ENCODE assay signal across 9 mouse cellular contexts in genomic region chr4:152159285-152159678, GRCm38 (mm10). TPM values are rescaled to one million over a fixed set of nuclear protein-coding genes. Genes with fewer than 3 reads are reported as not detected.
DNase-seq lines count a peak whose midpoint lies in the region; ATAC-seq and TF ChIP-seq lines count a peak whose summit lies in the region.
"Had no signal": no experiment of that assay in that cellular context is flagged by ENCODE, and none has a peak within 500 bp of the region (broad histone marks: within the 10 kb centered on the region; RNA-seq: fewer than 3 reads in every experiment).

No protein-coding gene starts in this region.

- H3K27me3 ChIP-seq in ES-Bruce4 (ENCODE audit: control insufficient read depth, insufficient read depth, low read length, poor library complexity, severe bottlenecking), result no peaks in the 10 kb centered on the region; the same call in 1 of the 2 replicates
- peaks cover 86% of the 10 kb centered on the region for H3K27me3 ChIP-seq in hindbrain, embryonic 12.5 days
- H3K27me3 ChIP-seq in liver, postnatal 0 days (ENCODE audit: insufficient read depth, low read length), result peaks cover 48% of the 10 kb centered on the region

- no peak for DNase-seq in gastrocnemius, adult 2 months
- no peak for DNase-seq in gastrocnemius, adult 8-10 months (ENCODE audit: low spot score in 2 of 2)
- no peak for DNase-seq in liver, postnatal 0 days
- DNase-seq in thymus, adult 18-20 months, result no peak

- peak overlapping the region; percentile 24; the same call in 1 of the 2 replicates for H3K9ac ChIP-seq in ES-Bruce4 (ENCODE audit: low read depth, poor library complexity, severe bottlenecking)
- peak overlapping the region; percentile 38; the same call in 1 of the 2 replicates for H3K9ac ChIP-seq in hindbrain, embryonic 12.5 days
- no peak overlapping the region for H3K9ac ChIP-seq in liver, postnatal 0 days (replicated peaks)

- no peak for TF ChIP-seq EP300 in ES-Bruce4 (IDR thresholded peaks at IDR 0.05; ENCODE audit: insufficient read depth, low read depth, low read length)
- TF ChIP-seq EP300 in liver, postnatal 0 days (IDR thresholded peaks at IDR 0.05; ENCODE audit: low read depth), result no peak

- no peak for TF ChIP-seq CTCF in gastrocnemius, adult 2 months (IDR thresholded peaks at IDR 0.05)
- no peak for TF ChIP-seq CTCF in ES-Bruce4 (IDR thresholded peaks at IDR 0.05; ENCODE audit: low read depth, low read length)
- no peak for TF ChIP-seq CTCF in liver, postnatal 0 days (IDR thresholded peaks at IDR 0.05; ENCODE audit: low read depth)

- no peaks in the 10 kb centered on the region for H3K4me1 ChIP-seq in ES-Bruce4 (ENCODE audit: control insufficient read depth, insufficient read depth, low read length)
- H3K4me1 ChIP-seq in hindbrain, embryonic 12.5 days, result peaks cover 16% of the 10 kb centered on the region
- H3K4me1 ChIP-seq in liver, postnatal 0 days (ENCODE audit: insufficient read depth), result peaks cover 15% of the 10 kb centered on the region

- peak overlapping the region; percentile 60 for H3K4me3 ChIP-seq in gastrocnemius, adult 2 months
- H3K4me3 ChIP-seq in ES-Bruce4 (ENCODE audit: low read depth, low read length), result peak overlapping the region; percentile 71
- peak overlapping the region; percentile 16 for H3K4me3 ChIP-seq in hindbrain, embryonic 12.5 days
- peak overlapping the region; percentile 36 for H3K4me3 ChIP-seq in liver, postnatal 0 days (ENCODE audit: low read depth, low read length)

- H3K36me3 ChIP-seq in ES-Bruce4 (ENCODE audit: control insufficient read depth, insufficient read depth, low read length, poor library complexity, severe bottlenecking), result no peaks in the 10 kb centered on the region
- H3K36me3 ChIP-seq in hindbrain, embryonic 12.5 days, result no peaks in the 10 kb centered on the region
- no peaks in the 10 kb centered on the region for H3K36me3 ChIP-seq in liver, postnatal 0 days (replicated peaks; ENCODE audit: insufficient read depth, low read length)

- intact Hi-C loops in gastrocnemius, adult 2 months (cut with DNase I), result no loop called here

- no peak overlapping the region for H3K27ac ChIP-seq in gastrocnemius, adult 2 months
- no peak overlapping the region for H3K27ac ChIP-seq in ES-Bruce4 (ENCODE audit: insufficient read depth, low read length)
- H3K27ac ChIP-seq in hindbrain, embryonic 12.5 days, result no peak overlapping the region
- H3K27ac ChIP-seq in liver, postnatal 0 days (ENCODE audit: low read depth), result no peak overlapping the region

- no peak for ATAC-seq in hindbrain, embryonic 12.5 days (ENCODE audit: low FRiP score)
- ATAC-seq in liver, postnatal 0 days, result 0 out of 2 replicates have a peak, but pooled peaks have one; percentile 10
- ATAC-seq in activated CD4-positive, CD25-positive, alpha-beta regulatory T cell, adult 4 months, result no peak
- no peak for ATAC-seq in CD4-positive, CD25-positive, alpha-beta regulatory T cell, adult 4 months

- no peak for TF ChIP-seq POLR2A in ES-Bruce4 (IDR thresholded peaks at IDR 0.05; ENCODE audit: insufficient read depth, low read length)

- WGBS in hindbrain, embryonic 12.5 days, result 2% methylated on average over 19 of the region's 19 CpGs
- 2% methylated on average over 19 of the region's 19 CpGs for WGBS in liver, postnatal 0 days (ENCODE audit: insufficient replicate concordance)

- H3K4me2 ChIP-seq in hindbrain, embryonic 12.5 days (replicated peaks), result peak overlapping the region; percentile 21; the same call in 1 of the 2 replicates
- peak overlapping the region; percentile 62 for H3K4me2 ChIP-seq in liver, postnatal 0 days (ENCODE audit: low read depth, low read length)

- no peaks in the 10 kb centered on the region for H3K9me3 ChIP-seq in ES-Bruce4 (replicated peaks; ENCODE audit: control insufficient read depth, insufficient read depth, low read length, poor library complexity, severe bottlenecking)
- H3K9me3 ChIP-seq in hindbrain, embryonic 12.5 days (replicated peaks), result no peaks in the 10 kb centered on the region
- no peaks in the 10 kb centered on the region for H3K9me3 ChIP-seq in liver, postnatal 0 days (ENCODE audit: low read length)

RNA-seq across cellular contexts. Expression of gene Hes2, which starts 0.6 kb away (rescaled TPM):
- not detected for total RNA-seq in gastrocnemius, adult 2 months (2021)
- total RNA-seq in gastrocnemius, adult 8-10 months (2022), result not detected
- polyA plus RNA-seq in ES-Bruce4 (2011; ENCODE audit: insufficient read depth, insufficient read length, low read depth, missing spikeins), result 0.39 TPM in 1 of 2 replicates, not detected in the other
- polyA plus RNA-seq in hindbrain, embryonic 12.5 days (2016; fragmentation: Nextera tagmentation; extraction: Ambion mirVana), result 2.4 and 2.9 TPM in 2 replicates
- not detected in 2 replicates for polyA plus RNA-seq in liver, postnatal 0 days (2015; fragmentation: Nextera tagmentation; extraction: Ambion mirVana)
- not detected for polyA plus RNA-seq in activated CD4-positive, CD25-positive, alpha-beta regulatory T cell, adult 4 months (2017; shearing (Covaris generic))
- not detected for polyA plus RNA-seq in CD4-positive, CD25-positive, alpha-beta regulatory T cell, adult 4 months (2017; shearing (Covaris generic))
- total RNA-seq: layer of hippocampus, postnatal 25 days had no signal

RNA-seq across cellular contexts. Expression of gene Espn, which starts 7.1 kb away (rescaled TPM):
- total RNA-seq in gastrocnemius, adult 2 months (2021), result under 1 TPM; 0.13 to 0.45 TPM
- under 1 TPM; 0.11 to 0.48 (median 0.28) TPM for total RNA-seq in gastrocnemius, adult 8-10 months (2022)
- 18.8 and 19.3 TPM in 2 replicates for polyA plus RNA-seq in ES-Bruce4 (2011; ENCODE audit: insufficient read depth, insufficient read length, low read depth, missing spikeins)
- 0.82 and 2.3 TPM in 2 replicates for polyA plus RNA-seq in hindbrain, embryonic 12.5 days (2016; fragmentation: Nextera tagmentation; extraction: Ambion mirVana)
- 1.8 and 2.2 TPM in 2 replicates for polyA plus RNA-seq in liver, postnatal 0 days (2015; fragmentation: Nextera tagmentation; extraction: Ambion mirVana)
- 1 to 10 TPM; 6.9 to 8.3 TPM for polyA plus RNA-seq in activated CD4-positive, CD25-positive, alpha-beta regulatory T cell, adult 4 months (2017; shearing (Covaris generic))
- polyA plus RNA-seq in CD4-positive, CD25-positive, alpha-beta regulatory T cell, adult 4 months (2017; shearing (Covaris generic)), result 1 to 10 TPM; 9.5 to 9.9 TPM

RNA-seq across cellular contexts. Expression of gene Acot7, which starts 18.7 kb away (rescaled TPM):
- total RNA-seq in gastrocnemius, adult 2 months (2021), result 10 to 100 TPM; 12.7 to 22.8 TPM
- total RNA-seq in gastrocnemius, adult 8-10 months (2022), result 10 to 100 TPM; 13.8 to 15.9 (median 15.1) TPM
- polyA plus RNA-seq in ES-Bruce4 (2011; ENCODE audit: insufficient read depth, insufficient read length, low read depth, missing spikeins), result 49.5 and 52.6 TPM in 2 replicates
- polyA plus RNA-seq in hindbrain, embryonic 12.5 days (2016; fragmentation: Nextera tagmentation; extraction: Ambion mirVana), result 128 and 132 TPM in 2 replicates
- 10.7 and 12.0 TPM in 2 replicates for polyA plus RNA-seq in liver, postnatal 0 days (2015; fragmentation: Nextera tagmentation; extraction: Ambion mirVana)
- 100 to 1,000 TPM; 134 to 172 TPM for polyA plus RNA-seq in activated CD4-positive, CD25-positive, alpha-beta regulatory T cell, adult 4 months (2017; shearing (Covaris generic))
- polyA plus RNA-seq in CD4-positive, CD25-positive, alpha-beta regulatory T cell, adult 4 months (2017; shearing (Covaris generic)), result 100 to 1,000 TPM; 108 to 145 TPM

RNA-seq across cellular contexts. Expression of gene Tnfrsf25, which starts 43.5 kb away (rescaled TPM):
- total RNA-seq in gastrocnemius, adult 2 months (2021), result 1 to 10 TPM in 1 of 2 experiments, under 1 TPM in 1; 0.38 to 2.0 TPM
- total RNA-seq in gastrocnemius, adult 8-10 months (2022), result under 1 TPM in 3 of 4 experiments, not detected in 1; 0.40 to 0.90 (median 0.85) TPM
- polyA plus RNA-seq in ES-Bruce4 (2011; ENCODE audit: insufficient read depth, insufficient read length, low read depth, missing spikeins), result 1.5 and 2.0 TPM in 2 replicates
- polyA plus RNA-seq in hindbrain, embryonic 12.5 days (2016; fragmentation: Nextera tagmentation; extraction: Ambion mirVana), result 0.59 and 0.74 TPM in 2 replicates
- 0.15 TPM in 1 of 2 replicates, not detected in the other for polyA plus RNA-seq in liver, postnatal 0 days (2015; fragmentation: Nextera tagmentation; extraction: Ambion mirVana)
- polyA plus RNA-seq in activated CD4-positive, CD25-positive, alpha-beta regulatory T cell, adult 4 months (2017; shearing (Covaris generic)), result 100 to 1,000 TPM; 132 to 150 TPM
- polyA plus RNA-seq in CD4-positive, CD25-positive, alpha-beta regulatory T cell, adult 4 months (2017; shearing (Covaris generic)), result 100 to 1,000 TPM; 125 to 170 TPM

Comparison
In these comparisons a context has a peak if more than half of its experiments do, and no peak if none do; other contexts are left out.
1. H3K4me3 ChIP-seq: peak in every context shown above with its lines; median percentile 71 in ES-Bruce4; 60 in gastrocnemius, adult 2 months; 36 in liver, postnatal 0 days; 16 in hindbrain, embryonic 12.5 days.